ENCODE assay signal across 10 mouse cellular contexts in the genomic region with DNA sequence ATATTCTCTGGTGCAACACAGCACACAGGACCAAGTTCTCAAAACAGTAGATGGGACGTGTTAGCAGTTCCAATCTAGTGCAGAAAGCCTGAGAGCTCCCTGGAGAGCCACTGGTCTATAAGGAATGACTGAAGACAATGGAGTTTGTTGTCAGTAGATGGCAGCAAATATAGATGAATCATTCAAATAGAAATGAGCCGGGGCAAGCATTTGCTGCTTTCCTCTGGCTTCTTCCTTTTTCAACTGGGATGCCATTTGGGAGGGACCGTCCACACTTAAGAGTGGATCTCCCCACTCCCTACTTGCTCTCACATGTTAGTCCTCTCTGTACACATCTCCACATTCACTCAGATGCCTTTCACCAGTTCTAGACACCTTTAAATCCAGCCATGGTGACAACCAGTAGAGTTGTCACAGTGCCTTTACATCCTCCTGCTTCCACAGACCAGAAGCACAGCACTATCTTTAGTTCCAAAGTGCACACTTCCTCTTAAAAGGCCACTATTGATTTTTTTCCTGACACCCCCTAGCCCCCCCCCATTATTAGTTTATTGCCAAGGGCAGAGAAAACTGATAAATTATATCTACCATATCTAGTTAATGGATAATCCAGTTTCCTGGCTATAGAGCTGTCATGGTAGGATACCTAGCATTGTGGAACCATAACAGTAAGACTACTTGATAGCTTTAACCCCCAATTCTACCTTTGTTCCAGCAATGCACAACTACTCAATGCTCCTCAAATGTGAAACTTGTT.
DNase-seq lines count a peak whose midpoint lies in the region; ATAC-seq and TF ChIP-seq lines count a peak whose summit lies in the region.
"Had no signal": no experiment of that assay in that cellular context is flagged by ENCODE, and none has a peak within 500 bp of the region (broad histone marks: within the 10 kb centered on the region; RNA-seq: fewer than 3 reads in every experiment).

No protein-coding gene starts in this region.

- intact Hi-C loops in heart, postnatal 10 days (cut with DNase I): loop anchor here (1.0 to 10.0 kb wide), 4 partner anchors 31 to 307 kb away; no protein-coding TSS in a partner anchor

- no peaks in the 10 kb centered on the region for H3K4me1 ChIP-seq in forebrain, embryonic 14.5 days (ENCODE audit: control insufficient read depth, insufficient read depth, low read length)
- H3K4me1 ChIP-seq in forebrain, embryonic 11.5 days (replicated peaks; ENCODE audit: control insufficient read depth, insufficient read depth, low read length): no peaks in the 10 kb centered on the region
- no peaks in the 10 kb centered on the region for H3K4me1 ChIP-seq in thymus, adult 2 months (replicated peaks; ENCODE audit: control insufficient read depth, insufficient read depth, low read length)
- H3K4me1 ChIP-seq: lung, embryonic 15.5 days had no signal

- no peak overlapping the region for H3K4me3 ChIP-seq in forebrain, embryonic 14.5 days (ENCODE audit: low read depth, low read length)
- H3K4me3 ChIP-seq in forebrain, embryonic 11.5 days (ENCODE audit: low read depth, low read length): no peak overlapping the region
- H3K4me3 ChIP-seq in thymus, adult 2 months (ENCODE audit: control insufficient read depth, insufficient read depth, low read length): no peak overlapping the region
- H3K4me3 ChIP-seq: heart, embryonic 13.5 days; lung, embryonic 15.5 days had no signal

- no peak for TF ChIP-seq POLR2A in thymus, adult 2 months (IDR thresholded peaks at IDR 0.05; ENCODE audit: control insufficient read depth, extremely low read depth, insufficient read depth, low read length, poor library complexity)

- no peaks in the 10 kb centered on the region for H3K27me3 ChIP-seq in forebrain, embryonic 14.5 days (replicated peaks; ENCODE audit: control insufficient read depth, insufficient read depth, low read length)
- no peaks in the 10 kb centered on the region for H3K27me3 ChIP-seq in forebrain, embryonic 11.5 days (ENCODE audit: control insufficient read depth, insufficient read depth, low read length)
- no peaks in the 10 kb centered on the region for H3K27me3 ChIP-seq in thymus, adult 2 months (ENCODE audit: control insufficient read depth, insufficient read depth, low read length)
- H3K27me3 ChIP-seq: heart, embryonic 13.5 days; lung, embryonic 15.5 days had no signal

- no peak overlapping the region for H3K27ac ChIP-seq in forebrain, embryonic 14.5 days (ENCODE audit: low read depth, low read length)
- no peak overlapping the region for H3K27ac ChIP-seq in forebrain, embryonic 11.5 days (ENCODE audit: low read depth, low read length)
- H3K27ac ChIP-seq in thymus, adult 2 months (ENCODE audit: control insufficient read depth, insufficient read depth, low read length): no peak overlapping the region
- H3K27ac ChIP-seq: heart, embryonic 13.5 days; lung, embryonic 15.5 days had no signal

- peak; percentile 42 for DNase-seq in forebrain, embryonic 14.5 days (ENCODE audit: low spot score)
- no peak for DNase-seq in forebrain, embryonic 11.5 days (ENCODE audit: low spot score)
- peak; percentile 4 for DNase-seq in thymus, adult 2 months
- DNase-seq in thymus, adult 18-20 months: no peak
- peak; percentile 59 to 68 for DNase-seq in heart, postnatal 10 days
- DNase-seq in adrenal gland, adult 8-10 months: no peak

- H3K36me3 ChIP-seq in forebrain, embryonic 14.5 days (ENCODE audit: control insufficient read depth, insufficient read depth, low read length): no peaks in the 10 kb centered on the region
- H3K36me3 ChIP-seq in forebrain, embryonic 11.5 days (ENCODE audit: control insufficient read depth, insufficient read depth, low read length): no peaks in the 10 kb centered on the region
- H3K36me3 ChIP-seq in thymus, adult 2 months (ENCODE audit: control insufficient read depth, insufficient read depth, low read length): no peaks in the 10 kb centered on the region
- H3K36me3 ChIP-seq: heart, embryonic 13.5 days; lung, embryonic 15.5 days had no signal

- no peak for TF ChIP-seq CTCF in thymus, adult 2 months (IDR thresholded peaks at IDR 0.05; ENCODE audit: borderline replicate concordance, control insufficient read depth, extremely low read depth, insufficient read depth, low read length, poor library complexity)

- ATAC-seq in forebrain, embryonic 14.5 days: no peak
- ATAC-seq in forebrain, embryonic 11.5 days (replicated peaks; ENCODE audit: low FRiP score): no peak
- 0 out of 2 replicates have a peak, but pooled peaks have one; percentile 31 for ATAC-seq in megakaryocyte progenitor cell, adult 5-6 weeks (replicated peaks; ENCODE audit: poor library complexity)
- no peak for ATAC-seq in erythroblast, adult 5-6 weeks (replicated peaks; ENCODE audit: low FRiP score, poor library complexity, severe bottlenecking)

- H3K9ac ChIP-seq in forebrain, embryonic 14.5 days (ENCODE audit: low read length): no peak overlapping the region
- no peak overlapping the region for H3K9ac ChIP-seq in forebrain, embryonic 11.5 days (ENCODE audit: low read length)
- H3K9ac ChIP-seq: heart, embryonic 13.5 days; lung, embryonic 15.5 days had no signal

- 64% methylated on average over 3 of the region's 3 CpGs for WGBS in forebrain, embryonic 14.5 days
- 66% methylated on average over 3 of the region's 3 CpGs for WGBS in forebrain, embryonic 11.5 days
- WGBS in thymus, adult 2 months: 66% methylated on average over 3 of the region's 3 CpGs

- no peaks in the 10 kb centered on the region for H3K9me3 ChIP-seq in forebrain, embryonic 14.5 days (replicated peaks; ENCODE audit: control insufficient read depth, low read length)
- H3K9me3 ChIP-seq in forebrain, embryonic 11.5 days (ENCODE audit: control insufficient read depth, low read length): no peaks in the 10 kb centered on the region
- H3K9me3 ChIP-seq: heart, embryonic 13.5 days; lung, embryonic 15.5 days had no signal

- no peak overlapping the region for H3K4me2 ChIP-seq in forebrain, embryonic 14.5 days (ENCODE audit: low read length)
- no peak overlapping the region for H3K4me2 ChIP-seq in forebrain, embryonic 11.5 days (ENCODE audit: low read depth, low read length, severe bottlenecking)
- H3K4me2 ChIP-seq: heart, embryonic 13.5 days; lung, embryonic 15.5 days had no signal

Comparison
In these comparisons a context has a peak if more than half of its experiments do, and no peak if none do; other contexts are left out.
1. DNase-seq: peak in forebrain, embryonic 14.5 days (single experiment), thymus, adult 2 months (single experiment) and heart, postnatal 10 days (2 of 2); none in forebrain, embryonic 11.5 days (single experiment), thymus, adult 18-20 months (0 of 2) and adrenal gland, adult 8-10 months (single experiment).